Mouse (Mus musculus) heart, adult 11 months (tissue): ENCODE measurements around the gene Stip1.
"Not testable (repeated sequence)": the region's sequence is repeated elsewhere in the genome, so short reads cannot be mapped to it uniquely, and the experiment has no call there.

Experiments used
- DNase-seq: peaks from one replicate; pipeline ENCODE4 v3.0.0; 2022

The Stip1 gene

GRCm38 (mm10) chr19:7039841-7040636, at the start of gene Stip1:
Gene Stip1 (minus strand): TSS chr19:7039967.
- DNase-seq, result peak; percentile 100

GRCm38 (mm10) chr19:7089050-7089449, 49.3 kb upstream of the Stip1 start:
- no peak for DNase-seq

GRCm38 (mm10) chr19:7088558-7088957, 48.8 kb upstream of the Stip1 start:
- DNase-seq, result no peak

GRCm38 (mm10) chr19:7084734-7085133, 45.0 kb upstream of the Stip1 start:
- DNase-seq, result no peak

GRCm38 (mm10) chr19:7083035-7083794, 43.4 kb upstream of the Stip1 start:
- DNase-seq, result no peak

GRCm38 (mm10) chr19:7081516-7082266, 41.9 kb upstream of the Stip1 start:
- DNase-seq, result peak; percentile 84

- peak; percentile 85 for DNase-seq
Observed at GRCm38 (mm10) chr19:7078271-7078670, 38.5 kb upstream of the Stip1 start.

GRCm38 (mm10) chr19:7077666-7078065, 37.9 kb upstream of the Stip1 start:
- DNase-seq, result no peak

GRCm38 (mm10) chr19:7075336-7075735, 35.6 kb upstream of the Stip1 start:
- DNase-seq, result not testable (repeated sequence)

- no peak for DNase-seq
Observed at GRCm38 (mm10) chr19:7073997-7074781, 34.4 kb upstream of the Stip1 start.

- DNase-seq, result peak; percentile 87
Observed at GRCm38 (mm10) chr19:7072221-7072620, 32.5 kb upstream of the Stip1 start.

GRCm38 (mm10) chr19:7070775-7071174, 31.0 kb upstream of the Stip1 start:
- DNase-seq, result no peak

- DNase-seq, result peak; percentile 92
Observed at GRCm38 (mm10) chr19:7069781-7070763, 30.3 kb upstream of the Stip1 start.

GRCm38 (mm10) chr19:7068661-7069531, 29.1 kb upstream of the Stip1 start:
- DNase-seq, result peak; percentile 89

GRCm38 (mm10) chr19:7068136-7068535, 28.4 kb upstream of the Stip1 start:
- DNase-seq, result peak; percentile 95

- DNase-seq, result peak; percentile 91
Observed at GRCm38 (mm10) chr19:7067344-7068050, 27.7 kb upstream of the Stip1 start.

- no peak for DNase-seq
Observed at GRCm38 (mm10) chr19:7066828-7067342, 27.1 kb upstream of the Stip1 start.

GRCm38 (mm10) chr19:7066034-7066827, 26.5 kb upstream of the Stip1 start:
- DNase-seq, result peak; percentile 95
